Mouse (Mus musculus): ENCODE measurements around the gene 1700001P01Rik. TPM values are rescaled to one million over a fixed set of nuclear protein-coding genes. Genes with fewer than 3 reads are reported as not detected.

The 1700001P01Rik gene
- polyA plus RNA-seq, 1 experiment from 2014 or later, result 0.84 TPM

DNA sequence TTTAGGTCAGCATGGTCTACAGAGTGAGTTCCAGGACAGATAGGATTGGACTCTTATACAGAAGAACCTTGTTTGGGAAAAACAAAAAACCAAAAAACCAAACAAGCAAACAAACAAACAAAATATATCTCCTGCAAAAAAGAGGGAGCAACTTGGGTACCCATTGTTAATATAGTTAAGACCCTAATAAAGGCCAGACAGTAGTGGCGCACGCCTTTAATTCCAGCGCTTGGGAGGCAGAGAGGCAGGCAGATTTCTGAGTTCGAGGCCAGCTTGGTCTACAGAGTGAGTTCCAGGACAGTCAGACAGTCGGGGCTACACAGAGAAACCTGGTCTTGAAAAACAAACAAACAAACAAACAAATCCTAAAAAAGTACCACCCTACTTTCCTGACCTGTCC, 14.0 kb upstream of the 1700001P01Rik start:
- WGBS, result 83% methylated on average over 5 of the region's 5 CpGs
- no peaks in the 10 kb centered on the region for H3K36me3 ChIP-seq
- H3K27ac ChIP-seq, result no peak overlapping the region
- no peak overlapping the region for H3K4me3 ChIP-seq
- H3K9ac ChIP-seq, result no peak overlapping the region
- H3K4me2 ChIP-seq, result no peak overlapping the region
- H3K27me3 ChIP-seq, result no peaks in the 10 kb centered on the region
- H3K9me3 ChIP-seq, result no peaks in the 10 kb centered on the region
- no peaks in the 10 kb centered on the region for H3K4me1 ChIP-seq
- no peak for ATAC-seq (ENCODE audit: insufficient number of reproducible peaks, insufficient read depth, low FRiP score, low TSS enrichment, low read depth)

- no peak for ATAC-seq (ENCODE audit: insufficient number of reproducible peaks, insufficient read depth, low FRiP score, low TSS enrichment, low read depth)
- Histone ChIP-seq H3K27me3 (no peaks in the 10 kb centered on the region), H3K4me2 (no peak overlapping the region), H3K4me3 (no peak overlapping the region), H3K9ac (no peak overlapping the region), H3K9me3 (no peaks in the 10 kb centered on the region), H3K36me3 (no peaks in the 10 kb centered on the region), H3K27ac (no peak overlapping the region), H3K4me1 (peaks cover 3% of the 10 kb centered on the region; the same call in 1 of the 2 replicates)
- 82% methylated on average over 3 of the region's 3 CpGs for WGBS
These were observed 12.2 kb upstream of the 1700001P01Rik start for GRCm38 (mm10) chr11:97787961-97788360.

- peaks cover 35% of the 10 kb centered on the region for H3K36me3 ChIP-seq
- H3K4me3 ChIP-seq, result peak overlapping the region; percentile 79
- peaks cover 20% of the 10 kb centered on the region for H3K4me1 ChIP-seq
- under 1% methylated on average over 10 of the region's 10 CpGs for WGBS
- H3K9me3 ChIP-seq, result no peaks in the 10 kb centered on the region
- ATAC-seq (ENCODE audit: insufficient number of reproducible peaks, insufficient read depth, low FRiP score, low TSS enrichment, low read depth), result no peak
- peak overlapping the region; percentile 95 for H3K27ac ChIP-seq
- no peaks in the 10 kb centered on the region for H3K27me3 ChIP-seq
- H3K4me2 ChIP-seq, result peak overlapping the region; percentile 70
- H3K9ac ChIP-seq, result peak overlapping the region; percentile 97
These were observed 6.8 kb upstream of the 1700001P01Rik start for GRCm38 (mm10) chr11:97782564-97782895.

- H3K9me3 ChIP-seq, result no peaks in the 10 kb centered on the region
- under 1% methylated on average over 67 of the region's 67 CpGs for WGBS
- ATAC-seq (ENCODE audit: insufficient number of reproducible peaks, insufficient read depth, low FRiP score, low TSS enrichment, low read depth), result peak; percentile 91
- H3K36me3 ChIP-seq, result peaks cover 40% of the 10 kb centered on the region
- peak within 1 kb of the TSS; percentile 97 for H3K9ac ChIP-seq
- peaks cover 20% of the 10 kb centered on the region for H3K4me1 ChIP-seq
- H3K27me3 ChIP-seq, result no peaks in the 10 kb centered on the region
- H3K4me2 ChIP-seq, result peak within 1 kb of the TSS; percentile 70
- peak within 1 kb of the TSS; percentile 79 for H3K4me3 ChIP-seq
- H3K27ac ChIP-seq, result peak within 1 kb of the TSS; percentile 95
These were observed 6.3 kb upstream of the 1700001P01Rik start, which contains the start of gene Rpl23 for GRCm38 (mm10) chr11:97781832-97782563. Gene Rpl23 (minus strand): TSS chr11:97782437.

GRCm38 (mm10) chr11:97781478-97781831, 5.7 kb upstream of the 1700001P01Rik start:
- peak overlapping the region; percentile 79 for H3K4me3 ChIP-seq
- no peak for ATAC-seq (ENCODE audit: insufficient number of reproducible peaks, insufficient read depth, low FRiP score, low TSS enrichment, low read depth)
- H3K4me1 ChIP-seq, result peaks cover 20% of the 10 kb centered on the region
- peaks cover 46% of the 10 kb centered on the region for H3K36me3 ChIP-seq
- H3K9me3 ChIP-seq, result no peaks in the 10 kb centered on the region
- peak overlapping the region; percentile 97 for H3K9ac ChIP-seq
- H3K27ac ChIP-seq, result peak overlapping the region; percentile 95
- under 1% methylated on average over 11 of the region's 11 CpGs for whole genome bisulfite sequencing
- H3K4me2 ChIP-seq, result peak overlapping the region; percentile 70
- H3K27me3 ChIP-seq, result no peaks in the 10 kb centered on the region

- peak overlapping the region; percentile 70 for H3K4me2 ChIP-seq
- H3K9ac ChIP-seq, result peak overlapping the region; percentile 97
- peak overlapping the region; percentile 79 for H3K4me3 ChIP-seq
- no peaks in the 10 kb centered on the region for H3K27me3 ChIP-seq
- peaks cover 20% of the 10 kb centered on the region for H3K4me1 ChIP-seq
- WGBS, result 81% methylated on average over 2 of the region's 2 CpGs
- H3K27ac ChIP-seq, result no peak overlapping the region
- no peak for ATAC-seq (ENCODE audit: insufficient number of reproducible peaks, insufficient read depth, low FRiP score, low TSS enrichment, low read depth)
- H3K36me3 ChIP-seq, result peaks cover 58% of the 10 kb centered on the region
- no peaks in the 10 kb centered on the region for H3K9me3 ChIP-seq
These were observed 4.4 kb upstream of the 1700001P01Rik start for GRCm38 (mm10) chr11:97779968-97780701.

GRCm38 (mm10) chr11:97778918-97779317, 3.2 kb upstream of the 1700001P01Rik start:
- WGBS, result 98% methylated on average over 1 of the region's 1 CpGs
- Histone ChIP-seq H3K27me3 (no peaks in the 10 kb centered on the region), H3K36me3 (peaks cover 58% of the 10 kb centered on the region), H3K9ac (no peak overlapping the region), H3K4me2 (no peak overlapping the region), H3K4me3 (0 out of 2 replicates have a peak overlapping the region, but pooled peaks have one; percentile 2), H3K4me1 (peaks cover 20% of the 10 kb centered on the region), H3K9me3 (no peaks in the 10 kb centered on the region), H3K27ac (no peak overlapping the region)
- no peak for ATAC-seq (ENCODE audit: insufficient number of reproducible peaks, insufficient read depth, low FRiP score, low TSS enrichment, low read depth)

GRCm38 (mm10) chr11:97777129-97777529, 1.4 kb upstream of the 1700001P01Rik start:
- H3K9me3 ChIP-seq, result no peaks in the 10 kb centered on the region
- H3K36me3 ChIP-seq, result peaks cover 58% of the 10 kb centered on the region
- peaks cover 16% of the 10 kb centered on the region for H3K4me1 ChIP-seq
- 41% methylated on average over 2 of the region's 2 CpGs for WGBS
- ATAC-seq (ENCODE audit: insufficient number of reproducible peaks, insufficient read depth, low FRiP score, low TSS enrichment, low read depth), result no peak
- no peak overlapping the region for H3K9ac ChIP-seq
- H3K4me3 ChIP-seq, result no peak overlapping the region
- no peak overlapping the region for H3K4me2 ChIP-seq
- H3K27ac ChIP-seq, result no peak overlapping the region
- H3K27me3 ChIP-seq, result no peaks in the 10 kb centered on the region

DNA sequence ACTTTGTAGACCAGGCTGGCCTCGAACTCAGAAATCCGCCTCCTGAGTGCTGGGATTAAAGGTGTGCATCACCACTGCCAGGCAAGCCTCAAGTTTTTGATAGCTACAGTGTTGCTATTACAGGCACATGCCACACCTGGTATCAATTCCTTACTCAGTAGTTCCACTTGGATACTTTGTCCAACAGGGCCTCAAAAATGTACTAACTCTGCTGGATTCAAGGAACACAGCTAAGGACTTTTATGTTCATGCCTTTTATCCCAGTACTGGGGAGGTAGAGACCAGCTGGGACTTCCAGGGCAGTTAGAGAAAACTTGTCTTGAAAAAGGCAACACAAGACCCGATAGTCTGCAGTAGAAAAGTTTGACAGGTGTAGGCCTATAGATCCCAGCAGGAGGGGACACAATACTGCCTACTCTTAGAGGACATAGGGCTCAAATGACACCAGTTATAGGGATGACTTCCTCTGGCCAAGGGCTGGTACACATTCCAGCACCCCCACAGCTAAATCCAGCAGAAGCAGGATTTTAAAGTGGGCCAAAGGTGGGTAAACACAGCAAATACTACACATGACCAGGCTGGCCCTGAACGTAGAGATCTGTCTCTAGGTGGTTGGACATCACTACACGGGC, 895 bp upstream of the 1700001P01Rik start:
- Histone ChIP-seq H3K9me3 (no peaks in the 10 kb centered on the region), H3K4me1 (peaks cover 16% of the 10 kb centered on the region), H3K27ac (no peak overlapping the region), H3K4me2 (no peak overlapping the region), H3K36me3 (peaks cover 58% of the 10 kb centered on the region), H3K9ac (no peak overlapping the region), H3K4me3 (no peak overlapping the region), H3K27me3 (no peaks in the 10 kb centered on the region)
- 58% methylated on average over 5 of the region's 5 CpGs for WGBS
- no peak for ATAC-seq (ENCODE audit: insufficient number of reproducible peaks, insufficient read depth, low FRiP score, low TSS enrichment, low read depth)

- H3K4me2 ChIP-seq, result no peak overlapping the region
- H3K4me1 ChIP-seq, result peaks cover 5% of the 10 kb centered on the region
- peaks cover 48% of the 10 kb centered on the region for H3K36me3 ChIP-seq
- H3K9ac ChIP-seq, result no peak overlapping the region
- H3K4me3 ChIP-seq, result no peak overlapping the region
- 0 out of 2 replicates have a peak overlapping the region, but pooled peaks have one; percentile 34 for H3K27ac ChIP-seq
- peak; percentile 37; the same call in 1 of the 2 replicates for ATAC-seq (ENCODE audit: insufficient number of reproducible peaks, insufficient read depth, low FRiP score, low TSS enrichment, low read depth)
- H3K27me3 ChIP-seq, result no peaks in the 10 kb centered on the region
- H3K9me3 ChIP-seq, result no peaks in the 10 kb centered on the region
- WGBS, result 79% methylated on average over 13 of the region's 13 CpGs
These were observed 532 bp downstream of the 1700001P01Rik start for GRCm38 (mm10) chr11:97775186-97775585.

DNA sequence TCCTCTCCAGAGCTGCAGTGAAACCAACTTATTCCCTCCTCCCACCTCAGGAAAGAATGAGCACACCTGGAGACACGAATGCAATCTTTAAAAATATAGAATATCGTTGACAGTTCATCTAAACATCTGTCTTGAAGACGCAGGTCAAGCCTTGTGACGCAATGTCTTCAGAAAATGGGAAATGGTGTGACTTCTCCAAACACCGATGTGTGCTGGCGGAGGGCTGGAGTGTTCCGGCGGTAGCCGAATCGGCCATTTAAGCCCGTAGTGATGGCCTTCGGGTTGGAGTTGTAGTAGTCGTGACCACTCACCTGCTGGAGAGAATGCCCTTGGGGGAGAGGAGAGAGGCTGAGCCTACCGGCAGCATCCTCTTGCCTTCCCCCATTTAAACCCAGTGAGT, 4.3 kb downstream of the 1700001P01Rik start:
- no peak for ATAC-seq (ENCODE audit: insufficient number of reproducible peaks, insufficient read depth, low FRiP score, low TSS enrichment, low read depth)
- Histone ChIP-seq H3K9me3 (no peaks in the 10 kb centered on the region), H3K4me2 (no peak overlapping the region), H3K4me1 (no peaks in the 10 kb centered on the region), H3K36me3 (peaks cover 12% of the 10 kb centered on the region), H3K4me3 (no peak overlapping the region), H3K27me3 (no peaks in the 10 kb centered on the region), H3K9ac (no peak overlapping the region), H3K27ac (no peak overlapping the region)
- 82% methylated on average over 14 of the region's 14 CpGs for WGBS

All from embryonic facial prominence, embryonic 13.5 days (tissue).